8 mouse cellular contexts compared by ENCODE assay signal in genomic region chr16:94370915-94371300, GRCm38 (mm10). TPM values are rescaled to one million over a fixed set of nuclear protein-coding genes. Genes with fewer than 3 reads are reported as not detected.
A peak's percentile ranks its signal among the peaks of the same experiment; 100 is the strongest.
DNase-seq lines count a peak whose midpoint lies in the region; ATAC-seq and TF ChIP-seq lines count a peak whose summit lies in the region.

No protein-coding gene starts in this region.

- H3K9ac ChIP-seq in heart, embryonic 15.5 days = peak overlapping the region; percentile 91

- no peaks in the 10 kb centered on the region for H3K36me3 ChIP-seq in E14TG2a.4 (ENCODE audit: insufficient read depth, low read length)
- H3K36me3 ChIP-seq in heart, embryonic 15.5 days = no peaks in the 10 kb centered on the region

- no peaks in the 10 kb centered on the region for H3K27me3 ChIP-seq in E14TG2a.4 (ENCODE audit: insufficient read depth, low read length)
- no peaks in the 10 kb centered on the region for H3K27me3 ChIP-seq in heart, embryonic 15.5 days

- H3K4me2 ChIP-seq in heart, embryonic 15.5 days = peak overlapping the region; percentile 65

- peak overlapping the region; percentile 95 for H3K4me3 ChIP-seq in E14TG2a.4 (replicated peaks; ENCODE audit: low read length)
- peak overlapping the region; percentile 91 for H3K4me3 ChIP-seq in heart, embryonic 15.5 days

- TF ChIP-seq CTCF in E14TG2a.4 (conservative IDR thresholded peaks at IDR 0.05; ENCODE audit: low read length) = no peak

- WGBS in heart, embryonic 15.5 days = 0% methylated on average over 42 of the region's 43 CpGs

- DNase-seq in adrenal gland, postnatal 10 days = peak; percentile 83
- DNase-seq in kidney, postnatal 4 days = peak; percentile 80 to 90
- DNase-seq in lung, postnatal 14 days = peak; percentile 72
- peak; percentile 68 to 70 for DNase-seq in right cerebral cortex, postnatal 36 days (ENCODE audit: low spot score in 2 of 2)
- no peak for DNase-seq in MN1 (ENCODE audit: low spot score)

- H3K27ac ChIP-seq in heart, embryonic 15.5 days = peak overlapping the region; percentile 98

- ATAC-seq in erythroid progenitor cell, adult 5-6 weeks (replicated peaks; ENCODE audit: low FRiP score, poor library complexity, severe bottlenecking) = peak; percentile 76
- peak; percentile 83 for ATAC-seq in heart, embryonic 15.5 days (replicated peaks; ENCODE audit: insufficient number of reproducible peaks, insufficient read depth, low FRiP score, low read depth)

- H3K9me3 ChIP-seq in E14TG2a.4 (ENCODE audit: low read length) = no peaks in the 10 kb centered on the region
- H3K9me3 ChIP-seq in heart, embryonic 15.5 days (replicated peaks) = no peaks in the 10 kb centered on the region

- peaks cover 23% of the 10 kb centered on the region for H3K4me1 ChIP-seq in E14TG2a.4 (replicated peaks; ENCODE audit: low read depth, low read length)
- peaks cover 30% of the 10 kb centered on the region for H3K4me1 ChIP-seq in heart, embryonic 15.5 days (replicated peaks)

RNA-seq across cellular contexts. Expression of gene Ttc3, which starts 0.5 kb away (rescaled TPM):
- total RNA-seq in adrenal gland, postnatal 10 days (2021) = 100 to 1,000 TPM in 1 of 2 experiments, 10 to 100 TPM in 1; 94.4 to 116 TPM
- total RNA-seq in erythroid progenitor cell, adult 5-6 weeks (2015; ENCODE audit: low replicate concordance) = 7.5 and 14.8 TPM in 2 replicates
- 26.6 and 40.9 TPM in 2 replicates for total RNA-seq in erythroid progenitor cell, adult 5-6 weeks (2017; ENCODE audit: low replicate concordance)
- 151 and 153 TPM in 2 replicates for polyA plus RNA-seq in heart, embryonic 15.5 days (2015; fragmentation: Nextera tagmentation; extraction: Ambion mirVana)

RNA-seq across cellular contexts. Expression of gene Pigp, which starts 0.7 kb away (rescaled TPM):
- 10 to 100 TPM; 63.3 to 66.8 TPM for total RNA-seq in adrenal gland, postnatal 10 days (2021)
- 2.5 and 13.0 TPM in 2 replicates for total RNA-seq in erythroid progenitor cell, adult 5-6 weeks (2015; ENCODE audit: low replicate concordance)
- total RNA-seq in erythroid progenitor cell, adult 5-6 weeks (2017; ENCODE audit: low replicate concordance) = 7.7 TPM in 1 of 2 replicates, not detected in the other
- polyA plus RNA-seq in heart, embryonic 15.5 days (2015; fragmentation: Nextera tagmentation; extraction: Ambion mirVana) = 96.2 and 112 TPM in 2 replicates

RNA-seq across cellular contexts. Expression of gene Ripply3, which starts 42.7 kb away (rescaled TPM):
- 1 to 10 TPM; 3.8 to 4.0 TPM for total RNA-seq in adrenal gland, postnatal 10 days (2021)
- not detected in 2 replicates for total RNA-seq in erythroid progenitor cell, adult 5-6 weeks (2015; ENCODE audit: low replicate concordance)
- not detected in 2 replicates for total RNA-seq in erythroid progenitor cell, adult 5-6 weeks (2017; ENCODE audit: low replicate concordance)
- polyA plus RNA-seq in heart, embryonic 15.5 days (2015; fragmentation: Nextera tagmentation; extraction: Ambion mirVana) = 4.5 TPM in 2 replicates

RNA-seq across cellular contexts. Expression of gene Hlcs, which starts 57.5 kb away (rescaled TPM):
- total RNA-seq in adrenal gland, postnatal 10 days (2021) = 10 to 100 TPM; 11.9 to 13.5 TPM
- total RNA-seq in erythroid progenitor cell, adult 5-6 weeks (2015; ENCODE audit: low replicate concordance) = 0.36 and 1.3 TPM in 2 replicates
- total RNA-seq in erythroid progenitor cell, adult 5-6 weeks (2017; ENCODE audit: low replicate concordance) = 0.64 and 5.1 TPM in 2 replicates
- polyA plus RNA-seq in heart, embryonic 15.5 days (2015; fragmentation: Nextera tagmentation; extraction: Ambion mirVana) = 7.4 and 8.5 TPM in 2 replicates

Comparison
In these comparisons a context has a peak if more than half of its experiments do, and no peak if none do; other contexts are left out.
1. RNA of gene Pigp, which starts 0.7 kb away (total RNA-seq): 63.3 to 66.8 TPM in adrenal gland, postnatal 10 days; 2.5 to 13.0 TPM in erythroid progenitor cell, adult 5-6 weeks; every median in the first group is over 4 times any median in the second.